Mouse (Mus musculus) heart, postnatal 0 days (tissue): ENCODE measurements at regions not wholly inside any gene's neighbourhood (a gene's known extent, or its start where the extent isn't known, plus 50 kb on each side); places are given as distances from the start of the nearest gene placed in this dataset.

Experiments
- ATAC-seq: fragments of 200-750 bp; cut with Nextera tagmentation; 2 replicates; pipeline ENCODE4 v1.8.0; 2017; ENCODE audit warnings: low read depth, moderate number of reproducible peaks, moderate library complexity; ENCODE audit not compliant: insufficient read depth
- DNase-seq: peaks from one replicate; pipeline ENCODE4 v3.0.0-alpha.2; 2016; ENCODE audit warnings: low spot score
- H3K27ac ChIP-seq: fragments of 300-500 bp; sonication (generic); 2 replicates; pipeline ENCODE4 v1.5.1; 2014; ENCODE audit warnings: low read depth, mild to moderate bottlenecking
- H3K27me3 ChIP-seq: fragments of 300-500 bp; sonication (generic); 2 replicates; pipeline ENCODE4 v1.6.1; 2014; ENCODE audit warnings: low read length, mixed read lengths; ENCODE audit not compliant: control insufficient read depth, insufficient read depth
- H3K36me3 ChIP-seq: fragments of 300-500 bp; sonication (generic); replicated peaks from 2 replicates; pipeline ENCODE4 v1.6.1; 2014; ENCODE audit warnings: low read length, mixed read lengths; ENCODE audit not compliant: control insufficient read depth, insufficient read depth
- H3K4me1 ChIP-seq: fragments of 300-500 bp; sonication (generic); 2 replicates; pipeline ENCODE4 v1.6.1; 2014; ENCODE audit warnings: antibody characterized with exemption; ENCODE audit not compliant: control insufficient read depth, insufficient read depth
- H3K4me2 ChIP-seq: fragments of 300-500 bp; sonication (generic); 2 replicates; pipeline ENCODE4 v1.6.1; 2014; ENCODE audit warnings: low read depth, mild to moderate bottlenecking, low read length, moderate library complexity
- H3K4me3 ChIP-seq: fragments of 300-500 bp; sonication (generic); 2 replicates; pipeline ENCODE4 v1.5.1; 2014; ENCODE audit warnings: low read depth, low read length
- H3K9ac ChIP-seq: fragments of 300-500 bp; sonication (generic); replicated peaks from 2 replicates; pipeline ENCODE4 v1.6.1; 2014; ENCODE audit warnings: low read depth, low read length, mixed read lengths
- H3K9me3 ChIP-seq: fragments of 300-500 bp; sonication (generic); replicated peaks from 2 replicates; pipeline ENCODE4 v1.6.1; 2016; ENCODE audit warnings: low read length; ENCODE audit not compliant: control insufficient read depth
- CTCF ChIP-seq: IDR thresholded peaks from 2 replicates; pipeline ENCODE4 v1.5.1; 2016; ENCODE audit warnings: antibody characterized with exemption, control low read depth, low read depth
- EP300 ChIP-seq: IDR thresholded peaks from 2 replicates; pipeline ENCODE4 v1.6.1; 2016; ENCODE audit warnings: antibody characterized with exemption, low read depth
- WGBS: fragments of 180-500 bp; shearing (Covaris S2); extraction: QIAGEN DNeasy Blood & Tissue Kit; methylation state at CpG from one replicate; pipeline ENCODE4 v1.1.7; 2014; 5-methylcytosine and 5-hydroxymethylcytosine counted together

GRCm38 (mm10) chr5:103305716-103306447 lies 94.7 kb upstream of the Mapk10 start:
- Histone ChIP-seq H3K27ac (no peak overlapping the region), H3K9me3 (0 out of 2 replicates have a peak, but pooled peaks cover 6% of the 10 kb centered on the region), H3K27me3 (no peaks in the 10 kb centered on the region), H3K4me3 (no peak overlapping the region), H3K4me2 (no peak overlapping the region), H3K36me3 (no peaks in the 10 kb centered on the region), H3K9ac (no peak overlapping the region), H3K4me1 (no peaks in the 10 kb centered on the region)
- ATAC-seq (no peak), DNase-seq (no peak)
- 66% methylated on average over 11 of the region's 11 CpGs for WGBS
- TF ChIP-seq EP300: no peak
- TF ChIP-seq CTCF: no peak

DNA sequence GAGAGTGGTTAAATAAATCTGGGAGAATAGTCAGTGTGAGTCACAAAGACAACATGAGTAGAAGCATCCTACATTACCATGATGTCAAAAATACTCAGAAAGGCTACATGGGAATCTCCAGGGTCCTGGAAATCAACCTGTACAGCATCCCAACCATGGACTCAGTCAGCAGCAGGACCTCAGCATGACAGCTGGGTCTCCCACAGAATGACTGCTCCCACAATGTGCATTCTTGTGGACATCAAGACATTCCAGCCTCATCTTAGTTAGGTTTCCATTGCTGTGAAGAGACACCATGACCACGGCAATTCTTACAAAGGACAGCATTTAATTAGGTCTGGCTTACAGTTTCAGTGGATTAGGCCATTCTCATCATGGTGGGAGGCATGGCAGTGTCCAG lies 93.8 kb upstream of the Mapk10 start:
- no peak overlapping the region for H3K4me2 ChIP-seq
- no peak overlapping the region for H3K9ac ChIP-seq
- 0 out of 2 replicates have a peak, but pooled peaks cover 6% of the 10 kb centered on the region for H3K9me3 ChIP-seq
- ATAC-seq (no peak), DNase-seq (no peak)
- H3K4me3 ChIP-seq: no peak overlapping the region
- WGBS: 76% methylated on average over 1 of the region's 1 CpGs
- H3K4me1 ChIP-seq: no peaks in the 10 kb centered on the region
- no peaks in the 10 kb centered on the region for H3K36me3 ChIP-seq
- no peaks in the 10 kb centered on the region for H3K27me3 ChIP-seq
- TF ChIP-seq CTCF (no peak), EP300 (no peak)
- H3K27ac ChIP-seq: no peak overlapping the region

DNA sequence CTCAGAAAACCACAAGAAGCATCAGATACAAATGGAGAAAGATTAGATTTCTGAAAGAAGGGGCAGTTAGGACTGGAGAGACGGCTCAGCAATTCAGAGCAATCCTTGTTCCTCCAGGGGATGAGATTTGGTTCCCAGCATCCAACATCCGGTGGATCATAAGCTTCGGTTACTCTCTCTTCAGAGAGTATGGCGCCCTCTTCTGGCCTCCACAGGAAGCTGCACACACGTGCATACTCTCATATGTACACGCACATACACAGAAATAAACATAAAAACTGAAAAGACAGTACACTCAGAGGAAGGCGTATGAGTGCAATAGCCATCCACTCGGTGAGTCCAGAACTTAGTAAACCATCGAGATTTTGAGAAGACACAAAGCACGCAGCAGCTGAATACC lies 91.6 kb upstream of the Mapk10 start:
- Histone ChIP-seq H3K4me2 (no peak overlapping the region), H3K4me1 (no peaks in the 10 kb centered on the region), H3K9ac (no peak overlapping the region), H3K36me3 (no peaks in the 10 kb centered on the region), H3K9me3 (0 out of 2 replicates have a peak, but pooled peaks cover 6% of the 10 kb centered on the region), H3K27me3 (no peaks in the 10 kb centered on the region), H3K27ac (no peak overlapping the region), H3K4me3 (no peak overlapping the region)
- WGBS: 90% methylated on average over 10 of the region's 10 CpGs
- no peak for DNase-seq
- no peak for ATAC-seq
- TF ChIP-seq EP300: no peak

- Histone ChIP-seq H3K27ac (no peak overlapping the region), H3K27me3 (no peaks in the 10 kb centered on the region), H3K4me3 (no peak overlapping the region), H3K36me3 (no peaks in the 10 kb centered on the region), H3K4me2 (no peak overlapping the region), H3K4me1 (no peaks in the 10 kb centered on the region), H3K9ac (no peak overlapping the region), H3K9me3 (0 out of 2 replicates have a peak, but pooled peaks cover 6% of the 10 kb centered on the region)
- WGBS: 32% methylated on average over 3 of the region's 3 CpGs
- TF ChIP-seq CTCF (no peak), EP300 (no peak)
- ATAC-seq (no peak), DNase-seq (no peak)
These were observed 90.2 kb upstream of the Mapk10 start for GRCm38 (mm10) chr5:103301303-103301702.

- Histone ChIP-seq H3K4me2 (no peak overlapping the region), H3K9me3 (no peaks in the 10 kb centered on the region), H3K4me1 (no peaks in the 10 kb centered on the region), H3K27ac (no peak overlapping the region), H3K4me3 (no peak overlapping the region), H3K27me3 (no peaks in the 10 kb centered on the region), H3K9ac (no peak overlapping the region), H3K36me3 (no peaks in the 10 kb centered on the region)
- ATAC-seq (no peak), DNase-seq (no peak)
- WGBS: 81% methylated on average over 3 of the region's 3 CpGs
- TF ChIP-seq CTCF: no peak
- TF ChIP-seq EP300: no peak
These were observed 82.8 kb upstream of the Mapk10 start for GRCm38 (mm10) chr5:103293953-103294352.

GRCm38 (mm10) chr5:103291691-103292090 lies 80.6 kb upstream of the Mapk10 start:
- no peak overlapping the region for H3K27ac ChIP-seq
- no peaks in the 10 kb centered on the region for H3K27me3 ChIP-seq
- no peak for TF ChIP-seq EP300
- TF ChIP-seq CTCF: no peak
- ATAC-seq (no peak), DNase-seq (no peak)
- H3K4me2 ChIP-seq: no peak overlapping the region
- no peaks in the 10 kb centered on the region for H3K4me1 ChIP-seq
- H3K4me3 ChIP-seq: no peak overlapping the region
- no peaks in the 10 kb centered on the region for H3K9me3 ChIP-seq
- no peaks in the 10 kb centered on the region for H3K36me3 ChIP-seq
- H3K9ac ChIP-seq: no peak overlapping the region
- 79% methylated on average over 9 of the region's 9 CpGs for WGBS
